Mouse (Mus musculus): Measurements from ENCODE around the gene Lrp10. TPM values are rescaled to one million over a fixed set of nuclear protein-coding genes. Genes with fewer than 3 reads are reported as not detected.

Lrp10 gene
- polyA plus RNA-seq, 1 experiment from 2014 or later = 30.8 TPM

GRCm38 (mm10) chr14:54432837-54433830 is 30.8 kb upstream of the Lrp10 start:
- peak overlapping the region; percentile 86 for H3K9ac ChIP-seq (replicated peaks; ENCODE audit: low read depth, low read length)
- peak; percentile 11 for ATAC-seq
- peaks cover 38% of the 10 kb centered on the region for H3K4me1 ChIP-seq (replicated peaks; ENCODE audit: control insufficient read depth, insufficient read depth, low read length)
- peak overlapping the region; percentile 91 for H3K27ac ChIP-seq (ENCODE audit: low read length)
- no peaks in the 10 kb centered on the region for H3K27me3 ChIP-seq (replicated peaks; ENCODE audit: control insufficient read depth, insufficient read depth, low read length)
- H3K9me3 ChIP-seq (ENCODE audit: control insufficient read depth, low read length) = no peaks in the 10 kb centered on the region
- H3K4me2 ChIP-seq (ENCODE audit: low read length) = peak overlapping the region; percentile 69
- H3K4me3 ChIP-seq (replicated peaks; ENCODE audit: low read length) = peak overlapping the region; percentile 68
- WGBS = 33% methylated on average over 17 of the region's 17 CpGs
- peaks cover 3% of the 10 kb centered on the region; the same call in 1 of the 2 replicates for H3K36me3 ChIP-seq (ENCODE audit: control insufficient read depth, insufficient read depth)

DNA sequence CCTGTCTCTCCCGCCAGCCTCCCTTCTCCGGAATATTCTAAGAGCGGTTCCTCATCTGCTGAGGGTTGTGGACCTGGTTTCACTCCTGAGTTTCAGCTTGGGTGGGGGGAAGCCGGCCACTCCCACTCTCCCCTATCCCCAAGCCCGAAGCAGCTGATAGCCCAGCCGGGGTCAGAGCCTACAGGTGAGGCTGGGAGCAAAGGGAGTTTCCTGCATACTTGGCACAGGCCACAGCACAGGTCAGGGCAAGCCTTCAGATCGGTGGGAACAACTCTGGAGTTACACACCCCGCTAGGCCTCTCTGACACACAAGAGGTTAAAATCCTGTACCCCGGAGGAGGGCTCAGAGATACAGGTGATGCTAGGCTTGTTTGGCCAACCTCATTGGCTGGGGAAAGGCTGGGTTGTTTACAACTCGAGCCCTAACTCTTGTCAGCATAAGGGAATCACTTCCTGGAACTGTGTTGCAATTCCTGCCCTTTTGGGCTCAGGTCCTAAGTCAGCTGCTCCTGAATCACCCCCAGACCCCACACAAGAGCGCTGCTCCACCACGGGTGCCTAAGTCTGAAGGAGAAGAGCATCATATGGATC is 29.9 kb upstream of the Lrp10 start:
- Histone ChIP-seq H3K27me3 (replicated peaks; ENCODE audit: control insufficient read depth, insufficient read depth, low read length) (no peaks in the 10 kb centered on the region), H3K4me1 (replicated peaks; ENCODE audit: control insufficient read depth, insufficient read depth, low read length) (peaks cover 38% of the 10 kb centered on the region), H3K4me3 (replicated peaks; ENCODE audit: low read length) (peak overlapping the region; percentile 68), H3K9me3 (ENCODE audit: control insufficient read depth, low read length) (no peaks in the 10 kb centered on the region), H3K27ac (ENCODE audit: low read length) (peak overlapping the region; percentile 91), H3K36me3 (ENCODE audit: control insufficient read depth, insufficient read depth) (peaks cover 3% of the 10 kb centered on the region; the same call in 1 of the 2 replicates), H3K9ac (replicated peaks; ENCODE audit: low read depth, low read length) (peak overlapping the region; percentile 86), H3K4me2 (ENCODE audit: low read length) (peak overlapping the region; percentile 69)
- WGBS = 65% methylated on average over 12 of the region's 12 CpGs
- no peak for ATAC-seq

GRCm38 (mm10) chr14:54435194-54435918 is 28.6 kb upstream of the Lrp10 start:
- no peak overlapping the region for H3K4me2 ChIP-seq (ENCODE audit: low read length)
- peaks cover 27% of the 10 kb centered on the region for H3K4me1 ChIP-seq (replicated peaks; ENCODE audit: control insufficient read depth, insufficient read depth, low read length)
- H3K4me3 ChIP-seq (replicated peaks; ENCODE audit: low read length) = no peak overlapping the region
- no peaks in the 10 kb centered on the region for H3K27me3 ChIP-seq (replicated peaks; ENCODE audit: control insufficient read depth, insufficient read depth, low read length)
- 90% methylated on average over 11 of the region's 11 CpGs for WGBS
- H3K9me3 ChIP-seq (ENCODE audit: control insufficient read depth, low read length) = no peaks in the 10 kb centered on the region
- H3K27ac ChIP-seq (ENCODE audit: low read length) = no peak overlapping the region
- ATAC-seq = no peak
- peaks cover 3% of the 10 kb centered on the region; the same call in 1 of the 2 replicates for H3K36me3 ChIP-seq (ENCODE audit: control insufficient read depth, insufficient read depth)
- H3K9ac ChIP-seq (replicated peaks; ENCODE audit: low read depth, low read length) = no peak overlapping the region

GRCm38 (mm10) chr14:54439155-54439554 is 24.8 kb upstream of the Lrp10 start:
- WGBS = 77% methylated on average over 12 of the region's 12 CpGs
- Histone ChIP-seq H3K4me3 (replicated peaks; ENCODE audit: low read length) (no peak overlapping the region), H3K27me3 (replicated peaks; ENCODE audit: control insufficient read depth, insufficient read depth, low read length) (no peaks in the 10 kb centered on the region), H3K36me3 (ENCODE audit: control insufficient read depth, insufficient read depth) (peaks cover 3% of the 10 kb centered on the region; the same call in 1 of the 2 replicates), H3K9me3 (ENCODE audit: control insufficient read depth, low read length) (no peaks in the 10 kb centered on the region), H3K27ac (ENCODE audit: low read length) (no peak overlapping the region), H3K9ac (replicated peaks; ENCODE audit: low read depth, low read length) (no peak overlapping the region), H3K4me1 (replicated peaks; ENCODE audit: control insufficient read depth, insufficient read depth, low read length) (peaks cover 2% of the 10 kb centered on the region; the same call in 1 of the 2 replicates), H3K4me2 (ENCODE audit: low read length) (no peak overlapping the region)
- ATAC-seq = no peak

GRCm38 (mm10) chr14:54439610-54440009 is 24.3 kb upstream of the Lrp10 start:
- no peaks in the 10 kb centered on the region for H3K9me3 ChIP-seq (ENCODE audit: control insufficient read depth, low read length)
- ATAC-seq = no peak
- no peak overlapping the region for H3K4me2 ChIP-seq (ENCODE audit: low read length)
- WGBS = 48% methylated on average over 7 of the region's 7 CpGs
- no peaks in the 10 kb centered on the region; the same call in 1 of the 2 replicates for H3K4me1 ChIP-seq (replicated peaks; ENCODE audit: control insufficient read depth, insufficient read depth, low read length)
- no peaks in the 10 kb centered on the region for H3K27me3 ChIP-seq (replicated peaks; ENCODE audit: control insufficient read depth, insufficient read depth, low read length)
- H3K27ac ChIP-seq (ENCODE audit: low read length) = no peak overlapping the region
- no peak overlapping the region for H3K9ac ChIP-seq (replicated peaks; ENCODE audit: low read depth, low read length)
- H3K4me3 ChIP-seq (replicated peaks; ENCODE audit: low read length) = no peak overlapping the region
- peaks cover 3% of the 10 kb centered on the region; the same call in 1 of the 2 replicates for H3K36me3 ChIP-seq (ENCODE audit: control insufficient read depth, insufficient read depth)

- Histone ChIP-seq H3K4me1 (replicated peaks; ENCODE audit: control insufficient read depth, insufficient read depth, low read length) (no peaks in the 10 kb centered on the region; the same call in 1 of the 2 replicates), H3K27ac (ENCODE audit: low read length) (no peak overlapping the region), H3K4me2 (ENCODE audit: low read length) (no peak overlapping the region), H3K9me3 (ENCODE audit: control insufficient read depth, low read length) (no peaks in the 10 kb centered on the region), H3K36me3 (ENCODE audit: control insufficient read depth, insufficient read depth) (peaks cover 2% of the 10 kb centered on the region; the same call in 1 of the 2 replicates), H3K9ac (replicated peaks; ENCODE audit: low read depth, low read length) (no peak overlapping the region), H3K4me3 (replicated peaks; ENCODE audit: low read length) (no peak overlapping the region), H3K27me3 (replicated peaks; ENCODE audit: control insufficient read depth, insufficient read depth, low read length) (no peaks in the 10 kb centered on the region)
- 94% methylated on average over 14 of the region's 14 CpGs for WGBS
- ATAC-seq = no peak
Observed at GRCm38 (mm10) chr14:54440538-54440937, 23.4 kb upstream of the Lrp10 start.

DNA sequence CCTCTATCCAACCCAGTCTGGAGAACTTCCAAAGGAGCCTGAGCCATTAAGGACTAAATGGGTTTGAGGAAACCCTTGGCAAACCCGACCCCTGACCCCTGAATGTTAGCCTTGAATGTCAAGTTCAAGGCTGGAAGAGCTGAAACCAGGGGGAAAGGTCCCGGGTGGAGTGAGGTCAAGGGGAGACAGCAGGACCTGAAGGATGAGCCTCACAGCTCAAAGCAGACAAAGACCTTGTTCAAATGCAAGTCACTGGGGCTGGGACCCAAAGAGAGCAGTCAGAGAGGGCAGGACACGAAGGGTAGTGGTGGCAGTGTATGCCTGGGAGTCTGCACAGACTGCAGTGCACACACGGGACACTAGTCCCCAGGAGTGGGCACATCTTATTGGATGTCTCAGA is 22.6 kb upstream of the Lrp10 start:
- ATAC-seq = no peak
- H3K27me3 ChIP-seq (replicated peaks; ENCODE audit: control insufficient read depth, insufficient read depth, low read length) = no peaks in the 10 kb centered on the region
- no peak overlapping the region for H3K4me3 ChIP-seq (replicated peaks; ENCODE audit: low read length)
- no peaks in the 10 kb centered on the region; the same call in 1 of the 2 replicates for H3K4me1 ChIP-seq (replicated peaks; ENCODE audit: control insufficient read depth, insufficient read depth, low read length)
- WGBS = 84% methylated on average over 4 of the region's 4 CpGs
- no peaks in the 10 kb centered on the region for H3K9me3 ChIP-seq (ENCODE audit: control insufficient read depth, low read length)
- no peak overlapping the region for H3K27ac ChIP-seq (ENCODE audit: low read length)
- no peak overlapping the region for H3K4me2 ChIP-seq (ENCODE audit: low read length)
- no peaks in the 10 kb centered on the region for H3K36me3 ChIP-seq (ENCODE audit: control insufficient read depth, insufficient read depth)
- no peak overlapping the region for H3K9ac ChIP-seq (replicated peaks; ENCODE audit: low read depth, low read length)

DNA sequence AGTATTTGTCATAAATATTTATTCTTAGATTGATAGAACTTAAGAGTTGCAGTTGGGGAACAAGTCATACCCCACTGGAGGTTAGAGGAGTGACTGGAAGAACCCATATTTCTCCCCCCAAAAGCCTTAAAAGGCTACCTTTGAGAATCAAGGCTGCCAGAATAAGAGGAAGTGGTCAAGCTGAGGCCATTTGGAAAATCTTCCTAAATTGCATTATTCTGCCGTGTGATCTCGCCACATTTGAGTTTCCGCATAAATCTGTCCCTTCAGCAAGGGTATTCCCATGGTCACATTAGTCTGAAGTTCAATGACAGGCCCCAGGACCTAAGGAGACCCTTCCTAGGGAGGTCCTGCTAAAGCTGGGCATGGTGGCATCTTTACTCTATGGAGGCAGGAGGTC is 21.4 kb upstream of the Lrp10 start:
- Histone ChIP-seq H3K36me3 (ENCODE audit: control insufficient read depth, insufficient read depth) (no peaks in the 10 kb centered on the region), H3K4me1 (replicated peaks; ENCODE audit: control insufficient read depth, insufficient read depth, low read length) (no peaks in the 10 kb centered on the region; the same call in 1 of the 2 replicates), H3K4me2 (ENCODE audit: low read length) (no peak overlapping the region), H3K4me3 (replicated peaks; ENCODE audit: low read length) (no peak overlapping the region), H3K9me3 (ENCODE audit: control insufficient read depth, low read length) (no peaks in the 10 kb centered on the region), H3K9ac (replicated peaks; ENCODE audit: low read depth, low read length) (no peak overlapping the region), H3K27ac (ENCODE audit: low read length) (no peak overlapping the region), H3K27me3 (replicated peaks; ENCODE audit: control insufficient read depth, insufficient read depth, low read length) (no peaks in the 10 kb centered on the region)
- no peak for ATAC-seq
- 91% methylated on average over 3 of the region's 3 CpGs for WGBS

Measured in forebrain, embryonic 16.5 days (tissue).